Mouse (Mus musculus) yolk sac, embryonic 10.5 days (tissue): Measurements from ENCODE around the gene Fnip2.

Experiments used
- DNase-seq: peaks from one replicate; pipeline ENCODE4 v3.0.0-alpha.2; 2017; ENCODE audit warnings: low spot score

Gene Fnip2

GRCm38 (mm10) chr3:79415081-79415480 is 152.5 kb downstream of the Fnip2 start:
- DNase-seq, result no peak

- no peak for DNase-seq
These were observed 154.1 kb downstream of the Fnip2 start for GRCm38 (mm10) chr3:79413492-79413891.

- no peak for DNase-seq
These were observed 155.9 kb downstream of the Fnip2 start for GRCm38 (mm10) chr3:79411666-79412065.

- no peak for DNase-seq
These were observed 157.0 kb downstream of the Fnip2 start for GRCm38 (mm10) chr3:79410629-79410995.

- DNase-seq, result no peak
These were observed 157.5 kb downstream of the Fnip2 start for GRCm38 (mm10) chr3:79409927-79410628.

GRCm38 (mm10) chr3:79408546-79408945 is 159.1 kb downstream of the Fnip2 start:
- no peak for DNase-seq
